Mouse (Mus musculus) gastrocnemius, adult 8-10 months (tissue): Measurements from ENCODE around the gene Hist1h2bn. TPM values are rescaled to one million over a fixed set of nuclear protein-coding genes. Genes with fewer than 3 reads are reported as not detected.
"Not testable (repeated sequence)": the region's sequence is repeated elsewhere in the genome, so short reads cannot be mapped to it uniquely, and the experiment has no call there.

Experiments
- DNase-seq, 2 experiments: peaks; one replicate each; pipeline ENCODE4 v3.0.0; 2022; ENCODE audit warnings: low spot score in 2 of 2
- microRNA-seq: library from miRNA; unstranded; fragments of <30 nt; microRNA quantifications from one replicate; pipeline ENCODE4 v1.2.0, GENCODE M21; 2022
- total RNA-seq, 4 experiments: library from RNA; stranded (reverse); gene quantifications; 2 replicates each; pipeline ENCODE4 v1.2.4; 2022

Gene Hist1h2bn
- total RNA-seq, 4 experiments from 2014 or later, result 1.5 to 1.8 TPM; not detected in 2

DNA sequence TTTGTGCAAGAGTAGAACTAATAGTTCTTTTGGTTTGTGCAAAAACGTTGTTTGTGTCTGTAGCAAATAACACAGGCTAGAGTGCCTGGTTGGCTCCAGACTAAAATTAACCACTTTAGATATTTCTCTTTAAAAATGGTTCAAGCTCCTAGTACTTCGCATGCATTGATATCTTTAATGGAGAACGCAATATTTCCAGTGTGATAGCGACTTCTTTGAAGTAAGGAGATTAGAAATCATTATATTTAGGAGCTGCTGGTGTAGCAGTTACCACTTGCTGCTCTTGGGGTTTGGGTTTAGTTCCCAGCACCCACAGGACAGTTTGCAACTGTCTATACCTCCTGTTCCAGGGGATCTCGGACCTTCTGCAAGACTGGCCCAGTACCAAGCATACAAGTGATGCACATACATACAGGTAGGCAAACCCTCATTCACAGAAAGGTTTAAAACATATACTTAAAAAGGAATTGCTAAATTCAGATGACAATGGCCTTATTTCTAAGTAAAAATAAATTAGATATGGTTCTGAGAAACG lies 27.2 kb downstream of the Hist1h2bn start:
- DNase-seq, result no peak

DNA sequence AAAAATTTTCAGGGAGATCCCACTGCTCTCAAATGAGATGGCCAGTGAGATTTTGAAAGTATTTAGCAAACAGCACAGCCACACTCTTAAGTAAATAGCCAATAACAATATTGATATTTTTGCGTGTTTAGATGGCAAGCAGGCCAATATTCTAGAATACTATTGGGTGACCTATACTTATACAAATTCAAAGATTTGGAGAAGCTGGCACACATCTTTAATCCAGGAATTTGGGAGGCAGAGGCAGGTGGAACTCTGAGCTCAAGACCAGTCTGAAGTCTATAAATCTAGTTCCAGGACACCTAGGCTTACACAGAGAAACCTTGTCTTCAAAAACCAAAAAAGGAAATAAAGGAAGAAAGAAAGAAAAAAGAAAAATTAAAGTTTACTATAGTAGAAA lies 27.7 kb downstream of the Hist1h2bn start:
- DNase-seq, result no peak

GRCm38 (mm10) chr13:21782361-21783254 lies 28.7 kb downstream of the Hist1h2bn start:
- not testable (repeated sequence) for DNase-seq

GRCm38 (mm10) chr13:21783255-21783617 lies 29.3 kb downstream of the Hist1h2bn start, which contains the start of gene Hist1h3i:
TSS of gene Hist1h3i (minus strand) at chr13:21783370.
- DNase-seq, result no peak

- no peak for DNase-seq
Measured at GRCm38 (mm10) chr13:21783734-21784161, 29.8 kb downstream of the Hist1h2bn start.

GRCm38 (mm10) chr13:21784311-21784710 lies 30.4 kb downstream of the Hist1h2bn start:
- DNase-seq, result no peak

DNA sequence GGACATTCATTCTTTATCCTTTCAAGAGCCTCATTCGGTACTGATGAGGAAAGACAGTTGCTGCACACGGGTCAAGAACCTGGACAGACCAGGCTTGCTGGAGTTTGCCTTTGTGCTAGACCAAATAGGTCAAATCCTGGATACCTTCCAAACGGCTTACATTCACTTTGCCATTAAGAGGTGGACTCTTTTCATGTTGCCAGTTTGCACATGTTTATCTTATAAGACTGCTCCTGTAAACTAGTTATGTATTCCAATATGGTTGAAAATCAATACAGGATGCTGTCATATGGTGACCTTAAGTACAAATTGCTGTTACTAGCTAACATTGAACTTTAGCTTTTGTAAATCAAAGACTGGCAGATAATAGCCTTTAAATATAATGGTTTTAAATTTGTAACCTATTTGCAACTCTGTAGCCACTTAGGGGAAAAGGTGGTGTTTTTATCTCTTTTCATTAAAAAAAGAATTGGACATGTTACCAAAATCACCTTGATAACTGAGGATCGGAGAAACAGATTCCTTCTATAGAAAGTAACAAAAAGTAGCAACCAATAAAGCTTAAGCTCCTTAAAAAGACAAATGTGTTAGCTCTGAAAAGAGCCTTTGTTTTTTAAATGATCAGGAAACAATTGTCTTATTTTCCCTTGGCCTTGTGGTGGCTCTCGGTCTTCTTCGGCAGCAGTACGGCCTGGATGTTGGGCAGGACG lies 32.4 kb downstream of the Hist1h2bn start:
- DNase-seq, result no peak

- peak; percentile 64 to 70 for DNase-seq
Measured at GRCm38 (mm10) chr13:21786899-21787629, 33.1 kb downstream of the Hist1h2bn start, which contains the start of the genes Hist1h2an and Hist1h2bp. TSS of gene Hist1h2an (minus strand) at chr13:21787218. TSS of gene Hist1h2bp (plus strand) at chr13:21787461.

- DNase-seq, result no peak
Measured at GRCm38 (mm10) chr13:21787760-21788593, 34.1 kb downstream of the Hist1h2bn start.

GRCm38 (mm10) chr13:21789925-21790324 lies 36.0 kb downstream of the Hist1h2bn start:
- no peak for DNase-seq

DNA sequence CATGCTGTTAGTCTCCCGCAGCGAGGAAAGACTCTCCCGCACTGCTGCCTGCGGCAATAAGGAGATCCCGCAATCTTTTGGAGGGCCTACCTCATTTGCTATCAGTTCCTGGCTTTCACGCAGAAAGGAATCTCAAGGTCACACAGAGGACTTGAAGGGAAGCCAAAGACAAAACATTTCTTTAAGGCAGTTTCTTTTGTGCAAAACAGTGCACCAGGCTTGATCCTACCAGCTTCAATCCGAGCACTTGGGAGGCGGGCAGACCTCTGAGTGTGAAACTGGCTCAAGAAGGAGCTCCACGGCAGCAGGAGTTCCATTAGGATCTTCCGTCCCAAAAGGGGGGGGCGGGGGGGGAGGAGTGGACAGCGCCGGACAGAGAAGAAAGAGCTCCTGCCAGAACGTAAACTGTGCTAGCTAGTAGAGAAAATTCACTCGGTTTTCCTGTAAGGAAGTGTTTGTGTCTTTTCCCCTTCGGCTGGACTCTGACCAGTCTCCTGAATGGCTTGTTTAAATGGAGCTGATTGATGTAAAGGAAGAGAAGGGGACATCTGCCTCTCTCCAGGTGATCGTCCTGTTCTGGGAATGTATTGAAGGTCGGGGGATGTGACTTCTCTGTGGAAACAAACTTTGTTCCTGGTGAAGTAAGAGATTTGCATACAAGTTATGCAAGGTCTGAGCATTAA lies 36.8 kb downstream of the Hist1h2bn start:
- DNase-seq, result no peak

DNA sequence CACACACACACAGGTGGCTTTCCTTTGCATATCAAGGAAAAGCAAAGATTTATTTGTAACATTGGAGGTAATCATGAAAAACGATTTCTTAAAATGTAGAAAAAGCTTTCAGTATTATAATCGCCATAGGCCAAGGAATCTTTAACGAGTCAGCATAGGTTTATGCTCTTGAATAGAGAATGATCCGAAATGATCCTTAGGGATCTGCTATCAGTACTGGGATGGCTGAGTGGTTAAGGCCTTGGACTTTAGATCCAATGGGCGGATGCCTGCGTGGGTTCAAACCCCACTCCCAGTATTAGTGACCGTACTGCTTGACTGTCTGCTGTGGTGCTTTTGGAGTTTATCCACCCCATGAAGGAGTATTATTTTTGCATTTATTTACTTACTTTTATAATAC lies 41.7 kb downstream of the Hist1h2bn start:
- DNase-seq, result no peak

- DNase-seq, result not testable (repeated sequence)
Measured at GRCm38 (mm10) chr13:21797163-21797562, 43.2 kb downstream of the Hist1h2bn start.

- not testable (repeated sequence) for DNase-seq
Measured at GRCm38 (mm10) chr13:21803058-21803457, 49.1 kb downstream of the Hist1h2bn start.

Small RNAs within 50 kb of the gene (microRNA-seq; reads per million reads assigned to microRNA genes)
- gene Gm44346 (not detected), gene Gm44357 (not detected), gene Gm44367 (not detected), gene Gm44454 (not detected)

Other genes starting within 250 kb of the Hist1h2bn start
- 1 to 10 TPM; 4.6 to 9.3 (median 7.2) TPM for gene Zkscan8, start 223.0 kb upstream of the Hist1h2bn start, total RNA-seq
- gene Olfr1366, start 211.3 kb upstream of the Hist1h2bn start, total RNA-seq, result not detected
- gene Olfr1535, start 194.2 kb upstream of the Hist1h2bn start, total RNA-seq, result not detected
- not detected for gene Olfr1364, start 172.4 kb upstream of the Hist1h2bn start, total RNA-seq
- gene Olfr1362, start 140.1 kb upstream of the Hist1h2bn start, total RNA-seq, result not detected
- not detected for gene Olfr11, start 111.6 kb upstream of the Hist1h2bn start, total RNA-seq
- not detected for gene Olfr1361, start 90.7 kb upstream of the Hist1h2bn start, total RNA-seq
- not detected for gene Olfr1360, start 76.7 kb upstream of the Hist1h2bn start, total RNA-seq
- not detected for gene Olfr1359, start 56.0 kb upstream of the Hist1h2bn start, total RNA-seq
- gene Hist1h2bl, start 38.0 kb upstream of the Hist1h2bn start, total RNA-seq, result 1 to 10 TPM in 3 of 4 experiments, under 1 TPM in 1; 0.99 to 6.6 (median 3.4) TPM
- 1 to 10 TPM in 3 of 4 experiments, not detected in 1; 1.8 to 3.3 (median 2.6) TPM for gene Hist1h2ai, start 37.7 kb upstream of the Hist1h2bn start, total RNA-seq
- not detected for gene Hist1h3h, start 36.5 kb upstream of the Hist1h2bn start, total RNA-seq
- not detected for gene Hist1h2bm, start 32.1 kb upstream of the Hist1h2bn start, total RNA-seq
- gene Hist1h4j, start 19.1 kb upstream of the Hist1h2bn start, total RNA-seq, result 1 to 10 TPM in 1 of 4 experiments, under 1 TPM in 2, not detected in 1; 0.67 to 1.6 (median 0.90) TPM
- gene Hist1h4k, start 3.6 kb upstream of the Hist1h2bn start, total RNA-seq, result 10 to 100 TPM in 1 of 4 experiments, 1 to 10 TPM in 3; 5.0 to 10.8 (median 6.7) TPM
- gene Hist1h2ak, start 296 bp upstream of the Hist1h2bn start, total RNA-seq, result not detected
- 1 to 10 TPM in 1 of 4 experiments, under 1 TPM in 2, not detected in 1; 0.40 to 1.2 (median 0.70) TPM for gene Hist1h1b, start 26.5 kb downstream of the Hist1h2bn start, total RNA-seq
- gene Hist1h3i, start 29.2 kb downstream of the Hist1h2bn start, total RNA-seq, result 10 to 100 TPM in 3 of 4 experiments, 1 to 10 TPM in 1; 9.4 to 19.6 (median 16.7) TPM
- not detected for gene Hist1h2an, start 33.1 kb downstream of the Hist1h2bn start, total RNA-seq
- 1 to 10 TPM in 1 of 4 experiments, under 1 TPM in 1, not detected in 2; 0.73 to 2.1 TPM for gene Hist1h2bp, start 33.3 kb downstream of the Hist1h2bn start, total RNA-seq
- 10 to 100 TPM; 13.3 to 26.7 (median 21.1) TPM for gene Hist1h2bq, start 56.1 kb downstream of the Hist1h2bn start, total RNA-seq
- 1 to 10 TPM in 1 of 4 experiments, not detected in 3; 3.4 TPM for gene Hist1h2ao, start 56.3 kb downstream of the Hist1h2bn start, total RNA-seq
- gene Hist1h4m, start 57.6 kb downstream of the Hist1h2bn start, total RNA-seq, result 10 to 100 TPM; 49.7 to 72.4 (median 56.2) TPM
- 10 to 100 TPM in 1 of 4 experiments, 1 to 10 TPM in 1, not detected in 2; 9.2 to 18.0 TPM for gene Hist1h4n, start 78.1 kb downstream of the Hist1h2bn start, total RNA-seq
- 1 to 10 TPM in 2 of 4 experiments, not detected in 2; 1.4 to 2.6 TPM for gene Hist1h2ap, start 79.4 kb downstream of the Hist1h2bn start, total RNA-seq
- 10 to 100 TPM; 13.3 to 26.6 (median 21.0) TPM for gene Hist1h2br, start 79.6 kb downstream of the Hist1h2bn start, total RNA-seq
- gene Zfp184, start 191.0 kb downstream of the Hist1h2bn start, total RNA-seq, result 1 to 10 TPM in 1 of 4 experiments, under 1 TPM in 3; 0.48 to 1.4 (median 0.80) TPM
- not detected for gene Pom121l2, start 227.1 kb downstream of the Hist1h2bn start, total RNA-seq